Mouse (Mus musculus): ENCODE data around the gene Crlf1. TPM values are rescaled to one million over a fixed set of nuclear protein-coding genes. Genes with fewer than 3 reads are reported as not detected.

Gene Crlf1
- 0.13 and 0.34 TPM in 2 replicates for polyA plus RNA-seq (2012; ENCODE audit: low replicate concordance)

GRCm38 (mm10) chr8:70492664-70493640 lies at the start of gene Crlf1:
TSS of gene Crlf1 (plus strand) at chr8:70493158.

GRCm38 (mm10) chr8:70476333-70477268 lies 16.4 kb upstream of the Crlf1 start, which contains the start of gene Klhl26:
TSS of gene Klhl26 (minus strand) at chr8:70476968.

GRCm38 (mm10) chr8:70486941-70487520 lies 5.9 kb upstream of the Crlf1 start, which contains the start of gene Tmem59l:
TSS of gene Tmem59l (minus strand) at chr8:70487358.

GRCm38 (mm10) chr8:70506328-70507026 lies 13.5 kb downstream of the Crlf1 start, which contains the start of gene Rex1bd:
TSS of gene Rex1bd (minus strand) at chr8:70506752.

GRCm38 (mm10) chr8:70510228-70510915 lies 17.4 kb downstream of the Crlf1 start, which contains the start of gene Uba52:
TSS of gene Uba52 (minus strand) at chr8:70510801.

GRCm38 (mm10) chr8:70527512-70528181 lies 34.7 kb downstream of the Crlf1 start, which contains the start of the genes Fkbp8 and Kxd1:
TSS of gene Fkbp8 (plus strand) at chr8:70527724.
TSS of gene Kxd1 (minus strand) at chr8:70527956.

GRCm38 (mm10) chr8:70539077-70539813 lies 46.3 kb downstream of the Crlf1 start, which contains the start of gene Ell:
TSS of gene Ell (plus strand) at chr8:70539457.

Other genes starting within 250 kb of the Crlf1 start
- gene Homer3, start 210.3 kb upstream of the Crlf1 start, polyA plus RNA-seq (2012; ENCODE audit: low replicate concordance), result 14.2 and 18.3 TPM in 2 replicates
- gene Ddx49, start 190.7 kb upstream of the Crlf1 start, polyA plus RNA-seq (2012; ENCODE audit: low replicate concordance), result 25.7 and 31.1 TPM in 2 replicates
- 177 and 198 TPM in 2 replicates for gene Cope, start 190.6 kb upstream of the Crlf1 start, polyA plus RNA-seq (2012; ENCODE audit: low replicate concordance)
- gene Cers1, start 177.4 kb upstream of the Crlf1 start, polyA plus RNA-seq (2012; ENCODE audit: low replicate concordance), result 0.26 and 1.4 TPM in 2 replicates
- 0.27 and 0.54 TPM in 2 replicates for gene Gdf1, start 163.3 kb upstream of the Crlf1 start, polyA plus RNA-seq (2012; ENCODE audit: low replicate concordance)
- gene Upf1, start 139.9 kb upstream of the Crlf1 start, polyA plus RNA-seq (2012; ENCODE audit: low replicate concordance), result 89.7 and 137 TPM in 2 replicates
- gene Comp, start 119.6 kb upstream of the Crlf1 start, polyA plus RNA-seq (2012; ENCODE audit: low replicate concordance), result 0.09 and 0.41 TPM in 2 replicates
- gene Crtc1, start 53.6 kb upstream of the Crlf1 start, polyA plus RNA-seq (2012; ENCODE audit: low replicate concordance), result 23.0 and 38.0 TPM in 2 replicates
- gene Klhl26, start 16.2 kb upstream of the Crlf1 start, polyA plus RNA-seq (2012; ENCODE audit: low replicate concordance), result 7.5 and 7.9 TPM in 2 replicates
- gene Tmem59l, start 5.8 kb upstream of the Crlf1 start, polyA plus RNA-seq (2012; ENCODE audit: low replicate concordance), result 0.34 TPM in 1 of 2 replicates, not detected in the other
- gene Rex1bd, start 13.6 kb downstream of the Crlf1 start, polyA plus RNA-seq (2012; ENCODE audit: low replicate concordance), result 130 and 215 TPM in 2 replicates
- 756 and 1,789 TPM in 2 replicates for gene Uba52, start 17.6 kb downstream of the Crlf1 start, polyA plus RNA-seq (2012; ENCODE audit: low replicate concordance)
- 658 and 1,767 TPM in 2 replicates for gene Fkbp8, start 34.6 kb downstream of the Crlf1 start, polyA plus RNA-seq (2012; ENCODE audit: low replicate concordance)
- gene Kxd1, start 34.8 kb downstream of the Crlf1 start, polyA plus RNA-seq (2012; ENCODE audit: low replicate concordance), result 25.8 and 38.2 TPM in 2 replicates
- 46.8 and 56.3 TPM in 2 replicates for gene Ell, start 46.3 kb downstream of the Crlf1 start, polyA plus RNA-seq (2012; ENCODE audit: low replicate concordance)
- 123 and 176 TPM in 2 replicates for gene Isyna1, start 101.2 kb downstream of the Crlf1 start, polyA plus RNA-seq (2012; ENCODE audit: low replicate concordance)
- gene Ssbp4, start 115.7 kb downstream of the Crlf1 start, polyA plus RNA-seq (2012; ENCODE audit: low replicate concordance), result 364 and 1,497 TPM in 2 replicates
- gene Lrrc25, start 123.0 kb downstream of the Crlf1 start, polyA plus RNA-seq (2012; ENCODE audit: low replicate concordance), result 40.3 and 51.0 TPM in 2 replicates
- gene Gdf15, start 139.3 kb downstream of the Crlf1 start, polyA plus RNA-seq (2012; ENCODE audit: low replicate concordance), result 0.58 and 1.2 TPM in 2 replicates
- 3.4 and 3.7 TPM in 2 replicates for gene Pgpep1, start 167.2 kb downstream of the Crlf1 start, polyA plus RNA-seq (2012; ENCODE audit: low replicate concordance)
- gene Lsm4, start 180.1 kb downstream of the Crlf1 start, polyA plus RNA-seq (2012; ENCODE audit: low replicate concordance), result 257 and 405 TPM in 2 replicates
- 801 and 2,923 TPM in 2 replicates for gene Jund, start 205.8 kb downstream of the Crlf1 start, polyA plus RNA-seq (2012; ENCODE audit: low replicate concordance)
- gene Iqcn, start 210.3 kb downstream of the Crlf1 start, polyA plus RNA-seq (2012; ENCODE audit: low replicate concordance), result 0.03 TPM in 1 of 2 replicates, not detected in the other
- gene Gm3336, start 225.4 kb downstream of the Crlf1 start, polyA plus RNA-seq (2012; ENCODE audit: low replicate concordance), result 0.20 TPM in 1 of 2 replicates, not detected in the other
- gene Pde4c, start 230.6 kb downstream of the Crlf1 start, polyA plus RNA-seq (2012; ENCODE audit: low replicate concordance), result 8.2 and 8.4 TPM in 2 replicates

All from hematopoietic multipotent progenitor cell, adult 10-12 weeks (in vitro differentiated cells).